Mouse (Mus musculus) liver, embryonic 18 days (tissue): ENCODE data around the gene Myo3a. TPM values are rescaled to one million over a fixed set of nuclear protein-coding genes. Genes with fewer than 3 reads are reported as not detected.

Experiments used
- polyA plus RNA-seq: library from polyadenylated mRNA; depleted of rRNA; stranded (reverse); fragments of >200 nt; gene quantifications from 2 replicates; pipeline ENCODE4 v1.2.3, GENCODE M21; 2012; rRNA removed

Myo3a gene
- polyA plus RNA-seq = not detected in 2 replicates

DNA sequence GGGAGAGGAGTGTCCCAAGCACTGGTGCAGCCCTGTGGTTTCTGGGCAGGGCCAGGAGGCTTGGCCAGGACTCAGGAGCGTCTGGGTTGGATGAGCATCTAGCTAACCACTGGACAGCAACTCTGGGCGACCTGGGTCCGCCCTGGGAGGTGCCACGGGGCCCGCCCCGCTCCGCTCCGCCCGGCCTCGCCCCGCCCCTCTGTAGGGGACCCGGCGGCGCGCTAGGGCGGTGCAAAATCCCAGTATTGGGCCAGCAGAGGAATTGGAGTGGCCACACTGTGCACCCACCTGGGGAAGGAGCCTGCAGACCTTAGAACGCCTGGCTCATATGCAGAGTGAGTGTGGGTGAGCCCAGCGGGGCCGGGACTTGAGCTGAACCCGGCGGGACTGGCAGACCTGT is at the start of gene Myo3a:
Myo3a (plus strand) TSS at position 196 of the 400 bp plus-strand sequence.

DNA sequence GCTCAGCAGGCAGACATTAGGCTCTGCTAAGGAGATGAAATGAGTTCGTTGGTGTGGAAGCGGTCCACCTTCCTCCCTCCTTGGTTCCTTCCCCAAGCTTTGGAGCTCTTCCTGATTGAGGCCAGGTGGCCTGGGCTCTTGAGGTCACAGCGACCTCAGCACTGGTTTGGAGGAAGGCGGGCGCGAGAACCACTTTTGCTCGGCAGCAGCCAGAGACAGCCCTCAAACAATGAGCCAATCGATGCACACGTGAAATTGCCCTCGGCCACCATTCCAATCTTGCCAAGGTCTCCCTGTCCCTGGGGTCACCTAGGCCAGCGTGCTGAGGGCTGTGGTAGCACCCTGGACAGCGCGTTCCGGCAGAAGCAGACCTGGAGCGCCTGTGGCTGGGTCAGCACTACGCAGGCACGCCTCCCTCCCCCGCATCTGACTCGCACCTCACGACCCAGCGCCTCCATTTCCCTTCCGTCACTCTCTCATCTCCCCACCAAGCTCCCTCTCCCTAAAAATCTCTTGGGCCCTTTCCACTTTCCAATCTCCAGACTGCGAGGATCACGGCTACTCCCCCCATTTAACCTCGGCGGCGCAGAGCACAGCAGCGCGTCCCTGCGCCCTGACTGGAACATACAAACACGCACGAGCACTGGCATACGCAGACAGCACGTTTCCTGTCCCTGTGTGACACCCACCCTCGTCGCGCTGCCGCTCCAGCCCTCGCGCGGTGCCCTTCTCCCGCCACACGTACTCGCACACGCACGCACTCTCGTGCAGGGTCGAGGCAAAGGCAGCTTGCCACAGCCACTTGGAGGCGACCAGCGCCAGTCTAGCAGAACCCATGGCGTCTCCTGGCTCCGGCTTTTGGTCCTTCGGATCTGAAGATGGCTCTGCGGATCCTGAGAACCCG is 394.8 kb downstream of the Myo3a start, which contains the start of gene Gad2:
Gad2 (plus strand) TSS at position 378 of the 904 bp plus-strand sequence.

